Mouse (Mus musculus) megakaryocyte, embryonic 14.5 days (primary cell): Measurements from ENCODE around the gene H2-DMb1.

Source experiments
- FLI1 ChIP-seq: IDR thresholded peaks from 2 replicates; pipeline ENCODE4 v1.6.1; 2012; ENCODE audit warnings: low read length, inconsistent platforms, mixed read lengths
- GATA1 ChIP-seq: IDR thresholded peaks from 3 replicates; pipeline ENCODE4 v1.6.1; 2012; ENCODE audit warnings: mixed read lengths, low read length, inconsistent platforms, borderline replicate concordance

GRCm38 (mm10) chr17:34122188-34122984 lies 30.5 kb upstream of the H2-DMb1 start, which contains the start of gene Brd2:
- no peak for TF ChIP-seq GATA1
- TF ChIP-seq FLI1, result no peak
